8 mouse cellular contexts compared by ENCODE assay signal in genomic region chr2:32846101-32846804, GRCm38 (mm10). TPM values are rescaled to one million over a fixed set of nuclear protein-coding genes. Genes with fewer than 3 reads are reported as not detected.
DNase-seq lines count a peak whose midpoint lies in the region; ATAC-seq and TF ChIP-seq lines count a peak whose summit lies in the region.

No protein-coding gene starts in this region.

- H3K9me3 ChIP-seq in intestine, embryonic 16.5 days (ENCODE audit: control insufficient read depth, low read length): no peaks in the 10 kb centered on the region
- no peaks in the 10 kb centered on the region for H3K9me3 ChIP-seq in limb, embryonic 11.5 days (ENCODE audit: control insufficient read depth, low read length)
- H3K9me3 ChIP-seq in midbrain, embryonic 11.5 days (ENCODE audit: control insufficient read depth, low read length): no peaks in the 10 kb centered on the region

- peak overlapping the region; percentile 80 for H3K27ac ChIP-seq in intestine, embryonic 16.5 days (ENCODE audit: low read length)
- no peak overlapping the region; the same call in 1 of the 2 replicates for H3K27ac ChIP-seq in limb, embryonic 11.5 days (replicated peaks; ENCODE audit: low read depth, low read length)
- H3K27ac ChIP-seq in midbrain, embryonic 11.5 days (ENCODE audit: low read depth, low read length): peak overlapping the region; percentile 21; the same call in 1 of the 2 replicates
- H3K27ac ChIP-seq in spleen, adult 2 months (ENCODE audit: insufficient read depth, low read length): peak overlapping the region; percentile 37; the same call in 1 of the 2 replicates

- peak overlapping the region; percentile 96 for H3K4me2 ChIP-seq in intestine, embryonic 16.5 days (ENCODE audit: low read depth, low read length)
- H3K4me2 ChIP-seq in limb, embryonic 11.5 days (ENCODE audit: low read depth, severe bottlenecking): peak overlapping the region; percentile 79
- H3K4me2 ChIP-seq in midbrain, embryonic 11.5 days: peak overlapping the region; percentile 96

- peak; percentile 30 for ATAC-seq in granulocyte monocyte progenitor cell, adult 5-6 weeks (replicated peaks; ENCODE audit: poor library complexity, severe bottlenecking)
- peak; percentile 34 for ATAC-seq in intestine, embryonic 16.5 days
- ATAC-seq in limb, embryonic 11.5 days (ENCODE audit: insufficient number of reproducible peaks, low FRiP score, low TSS enrichment, low read depth): peak; percentile 44; the same call in 1 of the 2 replicates
- peak; percentile 33 for ATAC-seq in midbrain, embryonic 11.5 days (ENCODE audit: low FRiP score)

- peaks cover 9% of the 10 kb centered on the region; the same call in 1 of the 2 replicates for H3K4me1 ChIP-seq in intestine, embryonic 16.5 days (ENCODE audit: control insufficient read depth, insufficient read depth, low read length)
- 0 out of 2 replicates have a peak, but pooled peaks cover 4% of the 10 kb centered on the region for H3K4me1 ChIP-seq in limb, embryonic 11.5 days (ENCODE audit: control insufficient read depth, insufficient read depth, low read length)
- peaks cover 5% of the 10 kb centered on the region; the same call in 1 of the 2 replicates for H3K4me1 ChIP-seq in midbrain, embryonic 11.5 days (ENCODE audit: control insufficient read depth, insufficient read depth, low read length)
- no peaks in the 10 kb centered on the region; the same call in 1 of the 2 replicates for H3K4me1 ChIP-seq in spleen, adult 2 months (ENCODE audit: control insufficient read depth, insufficient read depth, insufficient read length)

- WGBS in intestine, embryonic 16.5 days: under 1% methylated on average over 33 of the region's 33 CpGs
- under 1% methylated on average over 32 of the region's 33 CpGs for WGBS in limb, embryonic 11.5 days
- under 1% methylated on average over 32 of the region's 33 CpGs for WGBS in midbrain, embryonic 11.5 days
- WGBS in spleen, adult 2 months: 1% methylated on average over 33 of the region's 33 CpGs

- TF ChIP-seq POLR2A in spleen, adult 2 months (IDR thresholded peaks at IDR 0.05; ENCODE audit: low read depth, low read length): no peak

- H3K9ac ChIP-seq in intestine, embryonic 16.5 days (ENCODE audit: low read depth, low read length): peak overlapping the region; percentile 86
- H3K9ac ChIP-seq in limb, embryonic 11.5 days (ENCODE audit: low read length): peak overlapping the region; percentile 64
- peak overlapping the region; percentile 61 for H3K9ac ChIP-seq in midbrain, embryonic 11.5 days (ENCODE audit: low read length)

- H3K27me3 ChIP-seq in intestine, embryonic 16.5 days (replicated peaks; ENCODE audit: control insufficient read depth, insufficient read depth, low read length): no peaks in the 10 kb centered on the region
- no peaks in the 10 kb centered on the region for H3K27me3 ChIP-seq in limb, embryonic 11.5 days (ENCODE audit: control insufficient read depth, insufficient read depth, low read length)
- H3K27me3 ChIP-seq in midbrain, embryonic 11.5 days (ENCODE audit: control insufficient read depth, insufficient read depth, low read length): 0 out of 2 replicates have a peak, but pooled peaks cover 4% of the 10 kb centered on the region
- H3K27me3 ChIP-seq in spleen, adult 2 months (ENCODE audit: control insufficient read depth, insufficient read depth, low read length): no peaks in the 10 kb centered on the region

- DNase-seq in 3T3-L1 (ENCODE audit: low read depth, low spot score): peak; percentile 87
- peak; percentile 77 for DNase-seq in adrenal gland, adult 2 months
- peak; percentile 63 for DNase-seq in embryo, embryonic 9.5 days (ENCODE audit: extremely low spot score)
- peak; percentile 61 for DNase-seq in limb, embryonic 11.5 days (ENCODE audit: low spot score)
- peak; percentile 94 for DNase-seq in midbrain, embryonic 11.5 days (ENCODE audit: low spot score, missing footprints)
- DNase-seq in spleen, adult 2 months (ENCODE audit: low read depth in 1 of 2, low spot score in 2 of 2): peak in 1 of 2 experiments; percentile 17

- H3K4me3 ChIP-seq in intestine, embryonic 16.5 days (ENCODE audit: low read length): peak overlapping the region; percentile 83
- H3K4me3 ChIP-seq in limb, embryonic 11.5 days (ENCODE audit: low read depth, low read length): peak overlapping the region; percentile 49
- H3K4me3 ChIP-seq in midbrain, embryonic 11.5 days (ENCODE audit: low read depth, low read length): peak overlapping the region; percentile 62
- peak overlapping the region; percentile 67 for H3K4me3 ChIP-seq in spleen, adult 2 months (ENCODE audit: extremely low read depth, insufficient read depth, insufficient read length)

- H3K36me3 ChIP-seq in intestine, embryonic 16.5 days (ENCODE audit: control insufficient read depth, insufficient read depth, low read length): no peaks in the 10 kb centered on the region
- H3K36me3 ChIP-seq in limb, embryonic 11.5 days (ENCODE audit: control insufficient read depth, insufficient read depth, low read length): no peaks in the 10 kb centered on the region
- H3K36me3 ChIP-seq in midbrain, embryonic 11.5 days (ENCODE audit: control insufficient read depth, insufficient read depth, low read length): no peaks in the 10 kb centered on the region
- no peaks in the 10 kb centered on the region for H3K36me3 ChIP-seq in spleen, adult 2 months (ENCODE audit: control insufficient read depth, insufficient read depth, low read length)

- no peak for TF ChIP-seq CTCF in spleen, adult 2 months (IDR thresholded peaks at IDR 0.05; ENCODE audit: extremely low read depth, insufficient read depth, insufficient read length, insufficient replicate concordance)

RNA-seq across cellular contexts. Expression of gene Stxbp1, which starts 0.8 kb away (rescaled TPM):
- total RNA-seq in adrenal gland, adult 2 months (2021): 10 to 100 TPM; 19.3 to 29.5 TPM
- 8.0 and 8.1 TPM in 2 replicates for polyA plus RNA-seq in adrenal gland, adult 2 months (2012; rRNA removed)
- total RNA-seq in granulocyte monocyte progenitor cell, adult 5-6 weeks (2014; fragmentation: Nextera tagmentation): 3.5 and 6.3 TPM in 2 replicates
- 1.3 and 1.6 TPM in 2 replicates for total RNA-seq in granulocyte monocyte progenitor cell, adult 5-6 weeks (2017)
- 18.1 TPM in 2 replicates for polyA plus RNA-seq in intestine, embryonic 16.5 days (2015; fragmentation: Nextera tagmentation; extraction: Ambion mirVana)
- 15.2 and 17.7 TPM in 2 replicates for polyA plus RNA-seq in limb, embryonic 11.5 days (2014; fragmentation: Nextera tagmentation; extraction: Ambion mirVana)
- polyA plus RNA-seq in midbrain, embryonic 11.5 days (2014; fragmentation: Nextera tagmentation; extraction: Ambion mirVana): 51.4 and 53.8 TPM in 2 replicates
- 5.5 and 5.6 TPM in 2 replicates for polyA plus RNA-seq in spleen, adult 2 months (2012; rRNA removed)

RNA-seq across cellular contexts. Expression of gene Fam129b, which starts 29.7 kb away (rescaled TPM):
- total RNA-seq in adrenal gland, adult 2 months (2021): 10 to 100 TPM; 14.8 to 27.4 TPM
- 20.1 and 21.6 TPM in 2 replicates for polyA plus RNA-seq in adrenal gland, adult 2 months (2012; rRNA removed)
- 7.9 and 20.5 TPM in 2 replicates for total RNA-seq in granulocyte monocyte progenitor cell, adult 5-6 weeks (2014; fragmentation: Nextera tagmentation)
- 6.2 and 9.6 TPM in 2 replicates for total RNA-seq in granulocyte monocyte progenitor cell, adult 5-6 weeks (2017)
- polyA plus RNA-seq in intestine, embryonic 16.5 days (2015; fragmentation: Nextera tagmentation; extraction: Ambion mirVana): 35.4 and 37.8 TPM in 2 replicates
- polyA plus RNA-seq in limb, embryonic 11.5 days (2014; fragmentation: Nextera tagmentation; extraction: Ambion mirVana): 18.6 and 23.2 TPM in 2 replicates
- 10.3 and 10.6 TPM in 2 replicates for polyA plus RNA-seq in midbrain, embryonic 11.5 days (2014; fragmentation: Nextera tagmentation; extraction: Ambion mirVana)
- 11.0 and 11.6 TPM in 2 replicates for polyA plus RNA-seq in spleen, adult 2 months (2012; rRNA removed)
